Comparison of ENCODE assay signal across 8 mouse cellular contexts in the genomic region with DNA sequence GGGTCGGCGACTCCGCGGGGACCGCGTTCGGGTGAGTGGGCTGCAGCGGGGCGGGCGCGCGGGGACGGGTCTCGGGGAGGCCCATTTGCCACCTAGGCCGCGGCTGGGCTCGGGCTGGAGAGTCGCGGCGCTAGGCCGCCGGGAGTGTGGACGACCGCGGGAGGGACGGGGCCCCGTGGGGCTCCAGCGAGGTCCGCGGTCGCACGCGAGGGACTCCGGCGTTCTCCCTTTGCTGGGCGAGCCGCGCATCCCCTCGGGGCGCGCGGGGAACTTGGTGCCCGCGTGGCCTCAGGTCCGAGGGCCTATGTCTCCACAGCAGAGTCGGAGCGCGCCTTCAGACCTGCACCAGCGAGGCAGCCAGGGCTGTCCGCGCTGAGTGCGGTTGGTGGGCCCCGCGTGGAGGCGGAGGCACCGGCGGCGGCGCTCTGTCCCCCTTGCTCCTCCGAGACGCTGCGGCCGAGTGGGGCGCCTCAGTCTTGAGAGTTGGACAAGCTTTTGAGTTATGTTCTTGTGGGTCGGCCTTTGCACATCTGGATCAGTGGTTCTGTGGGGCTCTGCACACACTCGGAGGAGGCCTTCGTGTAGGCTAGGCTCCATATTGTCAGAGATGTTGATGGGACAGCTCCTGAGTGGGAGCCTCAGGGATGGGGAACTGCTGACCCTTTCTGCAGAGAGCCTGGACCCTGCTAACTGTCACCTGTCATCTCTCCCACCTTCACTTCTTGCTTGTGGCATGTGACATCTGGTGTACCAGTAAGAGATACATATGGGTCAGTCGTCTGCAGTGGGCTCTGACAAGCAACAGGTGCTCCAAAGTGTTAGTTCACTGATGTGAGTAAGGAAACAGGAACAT. TPM values are rescaled to one million over a fixed set of nuclear protein-coding genes. Genes with fewer than 3 reads are reported as not detected.
DNase-seq lines count a peak whose midpoint lies in the region; ATAC-seq and TF ChIP-seq lines count a peak whose summit lies in the region.

No protein-coding gene starts in this region.

- no peak overlapping the region for H3K27ac ChIP-seq in thymus, adult 2 months (ENCODE audit: control insufficient read depth, insufficient read depth, low read length)
- H3K27ac ChIP-seq in heart, embryonic 12.5 days (ENCODE audit: poor library complexity, severe bottlenecking), result peak overlapping the region; percentile 78
- H3K27ac ChIP-seq in liver, embryonic 13.5 days, result peak overlapping the region; percentile 64
- H3K27ac ChIP-seq in olfactory bulb, adult 2 months (ENCODE audit: insufficient read depth, low read depth, low read length), result peak overlapping the region; percentile 32; the same call in 1 of the 2 replicates

- DNase-seq in adrenal gland, postnatal 10 days, result peak; percentile 63
- DNase-seq in adrenal gland, postnatal 4 days (ENCODE audit: low spot score in 2 of 2), result no peak
- DNase-seq in thymus, adult 2 months, result peak; percentile 51
- DNase-seq in thymus, postnatal 0 days (ENCODE audit: low spot score), result no peak
- no peak for DNase-seq in liver, embryonic 13.5 days
- no peak for DNase-seq in right cerebral cortex, adult 18-20 months

- under 1% methylated on average over 66 of the region's 68 CpGs for WGBS in thymus, adult 2 months
- 1% methylated on average over 68 of the region's 68 CpGs for WGBS in heart, embryonic 12.5 days
- under 1% methylated on average over 68 of the region's 68 CpGs for WGBS in liver, embryonic 13.5 days (ENCODE audit: insufficient replicate concordance)
- under 1% methylated on average over 67 of the region's 68 CpGs for WGBS in olfactory bulb, adult 2 months

- ATAC-seq in heart, embryonic 12.5 days (ENCODE audit: insufficient number of reproducible peaks, low FRiP score), result peak; percentile 26; the same call in 1 of the 2 replicates
- ATAC-seq in liver, embryonic 13.5 days (ENCODE audit: low read depth), result peak; percentile 8

- no peak for TF ChIP-seq CTCF in thymus, adult 2 months (IDR thresholded peaks at IDR 0.05; ENCODE audit: borderline replicate concordance, control insufficient read depth, extremely low read depth, insufficient read depth, low read length, poor library complexity)
- TF ChIP-seq CTCF in olfactory bulb, adult 2 months (IDR thresholded peaks at IDR 0.05; ENCODE audit: insufficient read depth, low read depth, low read length), result no peak

- H3K4me3 ChIP-seq in thymus, adult 2 months (ENCODE audit: control insufficient read depth, insufficient read depth, low read length), result peak overlapping the region; percentile 66
- H3K4me3 ChIP-seq in heart, embryonic 12.5 days, result peak overlapping the region; percentile 89
- H3K4me3 ChIP-seq in liver, embryonic 13.5 days (replicated peaks), result peak overlapping the region; percentile 92
- H3K4me3 ChIP-seq in olfactory bulb, adult 2 months (ENCODE audit: insufficient read depth, low read depth, low read length), result peak overlapping the region; percentile 94

- H3K4me2 ChIP-seq in heart, embryonic 12.5 days, result peak overlapping the region; percentile 90
- peak overlapping the region; percentile 93 for H3K4me2 ChIP-seq in liver, embryonic 13.5 days

- peak overlapping the region; percentile 92 for H3K9ac ChIP-seq in heart, embryonic 12.5 days
- peak overlapping the region; percentile 90 for H3K9ac ChIP-seq in liver, embryonic 13.5 days

- H3K36me3 ChIP-seq in thymus, adult 2 months (ENCODE audit: control insufficient read depth, insufficient read depth, low read length), result no peaks in the 10 kb centered on the region
- H3K36me3 ChIP-seq in heart, embryonic 12.5 days, result peaks cover 9% of the 10 kb centered on the region; the same call in 1 of the 2 replicates
- peaks cover 6% of the 10 kb centered on the region; the same call in 1 of the 2 replicates for H3K36me3 ChIP-seq in liver, embryonic 13.5 days

- no peaks in the 10 kb centered on the region for H3K27me3 ChIP-seq in thymus, adult 2 months (ENCODE audit: control insufficient read depth, insufficient read depth, low read length)
- H3K27me3 ChIP-seq in heart, embryonic 12.5 days (replicated peaks), result no peaks in the 10 kb centered on the region
- H3K27me3 ChIP-seq in liver, embryonic 13.5 days, result peaks cover 20% of the 10 kb centered on the region

- H3K9me3 ChIP-seq in heart, embryonic 12.5 days (replicated peaks), result no peaks in the 10 kb centered on the region
- H3K9me3 ChIP-seq in liver, embryonic 13.5 days (replicated peaks), result no peaks in the 10 kb centered on the region

- no peak for TF ChIP-seq POLR2A in thymus, adult 2 months (IDR thresholded peaks at IDR 0.05; ENCODE audit: control insufficient read depth, extremely low read depth, insufficient read depth, low read length, poor library complexity)
- no peak for TF ChIP-seq POLR2A in olfactory bulb, adult 2 months (IDR thresholded peaks at IDR 0.05; ENCODE audit: insufficient read depth, low read depth, low read length)

- peaks cover 19% of the 10 kb centered on the region for H3K4me1 ChIP-seq in thymus, adult 2 months (replicated peaks; ENCODE audit: control insufficient read depth, insufficient read depth, low read length)
- peaks cover 43% of the 10 kb centered on the region for H3K4me1 ChIP-seq in heart, embryonic 12.5 days (replicated peaks)
- peaks cover 42% of the 10 kb centered on the region for H3K4me1 ChIP-seq in liver, embryonic 13.5 days (replicated peaks)
- H3K4me1 ChIP-seq in olfactory bulb, adult 2 months (ENCODE audit: control insufficient read depth, insufficient read depth, low read length), result peaks cover 35% of the 10 kb centered on the region

RNA-seq across cellular contexts. Expression of gene Osbpl2, which starts 0.6 kb away (rescaled TPM):
- 10 to 100 TPM; 30.2 to 34.0 TPM for total RNA-seq in adrenal gland, postnatal 10 days (2021)
- total RNA-seq in adrenal gland, postnatal 4 days (2021), result 10 to 100 TPM; 35.1 to 37.2 TPM
- polyA plus RNA-seq in thymus, adult 2 months (2012; rRNA removed), result 19.3 and 21.7 TPM in 2 replicates
- polyA plus RNA-seq in thymus, postnatal 0 days (2015; fragmentation: Nextera tagmentation; extraction: Ambion mirVana), result 26.5 and 27.3 TPM in 2 replicates
- 37.2 and 37.5 TPM in 2 replicates for polyA plus RNA-seq in heart, embryonic 12.5 days (2016; fragmentation: Nextera tagmentation; extraction: Ambion mirVana)
- polyA plus RNA-seq in liver, embryonic 13.5 days (2015; fragmentation: Nextera tagmentation; extraction: Ambion mirVana), result 10.1 and 10.4 TPM in 2 replicates
- not detected in 2 replicates for polyA plus RNA-seq in olfactory bulb, adult 2 months (2012; ENCODE audit: insufficient read depth, insufficient read length, low replicate concordance, missing spikeins)

RNA-seq across cellular contexts. Expression of gene Hrh3, which starts 15.4 kb away (rescaled TPM):
- total RNA-seq in adrenal gland, postnatal 10 days (2021), result under 1 TPM; 0.09 to 0.76 TPM
- total RNA-seq in adrenal gland, postnatal 4 days (2021), result under 1 TPM; 0.28 to 0.48 TPM
- 4.1 and 4.4 TPM in 2 replicates for polyA plus RNA-seq in thymus, adult 2 months (2012; rRNA removed)
- 0.46 and 0.49 TPM in 2 replicates for polyA plus RNA-seq in thymus, postnatal 0 days (2015; fragmentation: Nextera tagmentation; extraction: Ambion mirVana)
- polyA plus RNA-seq in heart, embryonic 12.5 days (2016; fragmentation: Nextera tagmentation; extraction: Ambion mirVana), result not detected in 2 replicates
- not detected in 2 replicates for polyA plus RNA-seq in liver, embryonic 13.5 days (2015; fragmentation: Nextera tagmentation; extraction: Ambion mirVana)
- polyA plus RNA-seq in olfactory bulb, adult 2 months (2012; ENCODE audit: insufficient read depth, insufficient read length, low replicate concordance, missing spikeins), result not detected in 2 replicates

RNA-seq across cellular contexts. Expression of gene Mtg2, which starts 49.3 kb away (rescaled TPM):
- 10 to 100 TPM; 13.1 to 18.9 TPM for total RNA-seq in adrenal gland, postnatal 10 days (2021)
- 10 to 100 TPM; 16.4 to 17.7 TPM for total RNA-seq in adrenal gland, postnatal 4 days (2021)
- 25.1 and 31.3 TPM in 2 replicates for polyA plus RNA-seq in thymus, adult 2 months (2012; rRNA removed)
- 25.6 and 25.9 TPM in 2 replicates for polyA plus RNA-seq in thymus, postnatal 0 days (2015; fragmentation: Nextera tagmentation; extraction: Ambion mirVana)
- 23.7 and 24.4 TPM in 2 replicates for polyA plus RNA-seq in heart, embryonic 12.5 days (2016; fragmentation: Nextera tagmentation; extraction: Ambion mirVana)
- 14.7 and 15.2 TPM in 2 replicates for polyA plus RNA-seq in liver, embryonic 13.5 days (2015; fragmentation: Nextera tagmentation; extraction: Ambion mirVana)
- polyA plus RNA-seq in olfactory bulb, adult 2 months (2012; ENCODE audit: insufficient read depth, insufficient read length, low replicate concordance, missing spikeins), result not detected in 2 replicates

RNA-seq across cellular contexts. Expression of gene Adrm1, which starts 51.6 kb away (rescaled TPM):
- total RNA-seq in adrenal gland, postnatal 10 days (2021), result 100 to 1,000 TPM; 102 to 111 TPM
- total RNA-seq in adrenal gland, postnatal 4 days (2021), result 100 to 1,000 TPM; 128 to 136 TPM
- polyA plus RNA-seq in thymus, adult 2 months (2012; rRNA removed), result 209 and 213 TPM in 2 replicates
- polyA plus RNA-seq in thymus, postnatal 0 days (2015; fragmentation: Nextera tagmentation; extraction: Ambion mirVana), result 195 TPM in 2 replicates
- 150 and 154 TPM in 2 replicates for polyA plus RNA-seq in heart, embryonic 12.5 days (2016; fragmentation: Nextera tagmentation; extraction: Ambion mirVana)
- 151 and 159 TPM in 2 replicates for polyA plus RNA-seq in liver, embryonic 13.5 days (2015; fragmentation: Nextera tagmentation; extraction: Ambion mirVana)
- not detected in 2 replicates for polyA plus RNA-seq in olfactory bulb, adult 2 months (2012; ENCODE audit: insufficient read depth, insufficient read length, low replicate concordance, missing spikeins)

Comparison
In these comparisons a context has a peak if more than half of its experiments do, and no peak if none do; other contexts are left out.
1. DNase-seq: peak in adrenal gland, postnatal 10 days (single experiment) and thymus, adult 2 months (single experiment); none in adrenal gland, postnatal 4 days (0 of 2), thymus, postnatal 0 days (single experiment), liver, embryonic 13.5 days (single experiment) and right cerebral cortex, adult 18-20 months (single experiment).
2. Peak in every context shown above with its lines, with median percentiles within 50 percentile points of each other: H3K4me3 ChIP-seq.